Mouse (Mus musculus) G1E-ER4 (cell line): Measurements from ENCODE around the gene Gm49395. TPM values are rescaled to one million over a fixed set of nuclear protein-coding genes. Genes with fewer than 3 reads are reported as not detected.

Experiments used
- GATA1 ChIP-seq: IDR thresholded peaks from one replicate; pipeline ENCODE4 v1.8.0; 2012; ENCODE audit warnings: low read length, inconsistent platforms
- polyA plus RNA-seq: library from polyadenylated mRNA; stranded (reverse); fragments of >175 nt; gene quantifications from 2 replicates; pipeline ENCODE4 v1.2.3, GENCODE M21; 2012

The Gm49395 gene
- polyA plus RNA-seq, 1 experiment: 2.6 TPM

DNA sequence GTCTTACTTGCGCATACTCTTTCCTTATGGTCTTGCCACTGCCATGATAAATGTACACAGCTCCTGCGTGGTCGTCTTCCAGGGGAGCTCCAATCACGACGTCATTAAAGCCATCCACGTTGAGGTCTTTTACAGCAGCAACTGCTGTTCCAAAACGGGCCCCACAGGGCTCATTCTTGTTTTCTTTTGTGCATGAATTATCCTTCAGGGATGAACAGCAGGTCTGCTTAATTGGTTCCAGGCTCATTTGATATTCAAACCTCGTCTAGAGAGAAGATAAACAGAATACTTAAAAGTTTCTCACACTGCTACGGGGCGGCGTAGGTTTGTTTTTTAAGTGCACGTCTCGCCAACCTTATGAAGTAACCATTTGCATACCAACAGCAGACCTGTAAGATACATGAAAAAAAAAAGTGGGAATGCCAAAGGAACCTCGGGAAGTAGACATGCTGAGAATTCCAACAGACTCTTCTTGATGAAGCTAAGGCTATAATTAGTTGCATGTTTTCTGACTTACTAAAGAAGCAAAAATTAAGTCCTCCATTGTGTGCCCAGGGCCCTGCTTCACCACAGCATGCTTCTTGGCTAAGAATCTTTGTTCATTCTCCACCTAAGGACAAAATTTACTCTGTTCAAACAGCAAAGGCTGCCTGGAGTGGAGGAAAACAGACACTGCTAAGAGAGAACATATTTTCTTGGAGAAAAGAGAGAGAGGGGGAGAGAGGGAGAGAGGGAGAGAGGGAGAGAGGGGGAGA, 109.3 kb downstream of the Gm49395 start:
- TF ChIP-seq GATA1: no peak

DNA sequence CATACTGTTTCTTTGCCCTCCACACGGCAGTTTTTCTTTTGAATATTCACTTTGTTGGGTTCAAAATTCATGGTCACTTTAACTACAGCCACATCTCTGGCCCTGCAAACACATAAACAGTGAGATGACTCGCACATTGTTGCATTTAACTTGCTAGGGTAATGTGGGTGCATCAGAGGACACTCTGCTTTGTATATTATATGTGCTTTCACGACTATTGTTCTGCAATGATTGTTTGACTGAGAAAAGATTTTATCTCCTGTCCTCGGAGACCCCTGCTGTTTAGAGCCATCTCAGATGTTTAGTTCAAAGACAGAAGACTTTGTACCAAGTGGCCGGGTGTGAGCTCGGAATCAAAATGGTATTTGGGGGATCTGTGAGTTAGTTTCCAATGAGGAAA, 114.1 kb downstream of the Gm49395 start:
- no peak for TF ChIP-seq GATA1

DNA sequence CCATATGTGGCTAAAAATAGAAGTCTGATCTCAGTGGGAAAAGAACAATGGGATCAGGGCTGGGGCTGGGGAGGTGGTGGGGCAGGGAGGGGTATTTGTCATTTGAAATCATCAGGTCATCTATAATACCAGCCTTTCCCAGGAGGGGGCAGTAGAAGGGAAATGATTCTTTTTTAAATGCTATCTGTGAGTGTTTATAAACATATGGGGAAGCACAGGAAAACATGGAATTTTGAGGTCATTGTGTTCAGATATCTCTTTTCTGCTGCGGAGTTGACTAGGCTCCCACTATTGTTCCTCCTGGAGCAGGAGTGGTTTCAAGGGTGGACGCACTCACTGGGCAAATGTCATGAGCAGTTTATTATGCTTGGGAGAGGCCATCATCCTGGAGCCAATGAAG, 114.6 kb downstream of the Gm49395 start:
- TF ChIP-seq GATA1: no peak

Other genes starting within 250 kb of the Gm49395 start
- gene Itga2, start 169.8 kb downstream of the Gm49395 start, polyA plus RNA-seq: not detected in 2 replicates
- gene Pelo, start 11.7 kb downstream of the Gm49395 start, polyA plus RNA-seq: 32.7 and 44.1 TPM in 2 replicates
- not detected in 2 replicates for gene Itga1, start within 50 bp of the Gm49395 start, polyA plus RNA-seq